Mouse (Mus musculus) CH12.LX (cell line): Measurements from ENCODE around the gene Fam83f. TPM values are rescaled to one million over a fixed set of nuclear protein-coding genes. Genes with fewer than 3 reads are reported as not detected.

Experiments used
- DNase-seq: peaks from one replicate; pipeline ENCODE4 v3.0.0-alpha.2; 2013; ENCODE audit errors: extremely low read depth
- H3K27ac ChIP-seq: 2 replicates; pipeline ENCODE4 v1.5.1; 2012; ENCODE audit warnings: low read depth, mild to moderate bottlenecking, control low read depth, moderate library complexity; ENCODE audit not compliant: insufficient read depth
- H3K27me3 ChIP-seq: replicated peaks from 2 replicates; pipeline ENCODE3; 2012; ENCODE audit warnings: inconsistent platforms
- H3K36me3 ChIP-seq, 2 experiments: replicated peaks in 1 of 2; 2 replicates each; pipeline versions ENCODE3 to v1.6.1; 2012; ENCODE audit warnings: inconsistent platforms in 1 of 2, low read length in 1 of 2, mild to moderate bottlenecking in 1 of 2, mixed read lengths in 1 of 2, moderate library complexity in 1 of 2; ENCODE audit not compliant: control insufficient read depth in 1 of 2, insufficient read depth in 1 of 2
- H3K4me1 ChIP-seq, 2 experiments: 2 replicates each; pipeline ENCODE4 v1.6.1; 2012; ENCODE audit warnings: inconsistent platforms in 1 of 2, moderate library complexity in 1 of 2; ENCODE audit not compliant: insufficient read depth in 2 of 2, control insufficient read depth in 1 of 2
- H3K4me2 ChIP-seq: 2 replicates; pipeline ENCODE4 v1.6.1; 2012; ENCODE audit warnings: low read depth, mild to moderate bottlenecking, control low read depth; ENCODE audit not compliant: poor library complexity, insufficient read depth, severe bottlenecking
- H3K4me3 ChIP-seq, 3 experiments: fragments of 150-350 bp in 1 of 3; sonication (generic) in 1 of 3; replicated peaks in 1 of 3; 2 replicates each; pipeline versions ENCODE3 to v1.5.1; 2011 to 2012; ENCODE audit warnings: low read depth in 2 of 3, low read length in 2 of 3, mild to moderate bottlenecking in 2 of 3, moderate library complexity in 2 of 3, control low read depth in 1 of 3, improper control_type of control experiment in 1 of 3, inconsistent platforms in 1 of 3, mixed read lengths in 1 of 3; ENCODE audit not compliant: poor library complexity in 1 of 3
- H3K79me2 ChIP-seq: replicated peaks from 2 replicates; pipeline ENCODE4 v1.6.1; 2012; ENCODE audit warnings: mild to moderate bottlenecking, moderate library complexity; ENCODE audit not compliant: control insufficient read depth, poor library complexity, insufficient read depth, severe bottlenecking; ENCODE audit errors: extremely low read depth
- H3K9ac ChIP-seq: 2 replicates; pipeline ENCODE4 v1.6.1; 2012; ENCODE audit warnings: low read depth, mild to moderate bottlenecking, control low read depth, moderate library complexity; ENCODE audit not compliant: insufficient read depth
- H3K9me3 ChIP-seq: replicated peaks from 2 replicates; pipeline ENCODE3; 2012; ENCODE audit warnings: low read length, inconsistent platforms, mixed read lengths
- CHD1 ChIP-seq: IDR thresholded peaks from 2 replicates; pipeline ENCODE4 v1.6.1; 2012; ENCODE audit warnings: low read depth, low read length, improper control_type of control experiment, inconsistent platforms
- CHD2 ChIP-seq: IDR thresholded peaks from 2 replicates; pipeline ENCODE4 v1.6.1; 2011; ENCODE audit warnings: low read length, improper control_type of control experiment
- CTCF ChIP-seq, 2 experiments: IDR thresholded peaks in 1 of 2; conservative IDR thresholded peaks in 1 of 2; 2 replicates each; pipeline ENCODE4 v1.5.1; 2011 to 2012; ENCODE audit warnings: low read depth in 2 of 2, low read length in 2 of 2, improper control_type of control experiment in 1 of 2, inconsistent platforms in 1 of 2, mild to moderate bottlenecking in 1 of 2, moderate library complexity in 1 of 2
- E2F4 ChIP-seq: IDR thresholded peaks from 2 replicates; pipeline ENCODE4 v1.6.1; 2011; ENCODE audit warnings: low read depth, low read length, improper control_type of control experiment; ENCODE audit not compliant: insufficient replicate concordance
- ELF1 ChIP-seq: IDR thresholded peaks from 2 replicates; pipeline ENCODE4 v1.6.1; 2014; ENCODE audit warnings: low read depth, mild to moderate bottlenecking, inconsistent platforms, low read length, improper control_type of control experiment
- EP300 ChIP-seq: IDR thresholded peaks from 2 replicates; pipeline ENCODE4 v1.6.1; 2011; ENCODE audit warnings: low read length, improper control_type of control experiment
- GABPA ChIP-seq: IDR thresholded peaks from 2 replicates; pipeline ENCODE4 v1.6.1; 2012; ENCODE audit warnings: low read depth, low read length, improper control_type of control experiment, inconsistent platforms; ENCODE audit not compliant: insufficient replicate concordance
- JUN ChIP-seq: IDR thresholded peaks from 2 replicates; pipeline ENCODE4 v1.6.1; 2011; ENCODE audit warnings: low read depth, mild to moderate bottlenecking, low read length, improper control_type of control experiment, moderate library complexity; ENCODE audit not compliant: insufficient read depth
- KAT2A ChIP-seq: IDR thresholded peaks from 2 replicates; pipeline ENCODE4 v1.6.1; 2012; ENCODE audit warnings: low read length, improper control_type of control experiment, inconsistent platforms; ENCODE audit not compliant: insufficient replicate concordance
- MAFK ChIP-seq: IDR thresholded peaks from 2 replicates; pipeline ENCODE4 v1.6.1; 2011; ENCODE audit warnings: low read length, improper control_type of control experiment; ENCODE audit not compliant: insufficient replicate concordance
- MXI1 ChIP-seq: IDR thresholded peaks from 2 replicates; pipeline ENCODE4 v1.6.1; 2011; ENCODE audit warnings: mild to moderate bottlenecking, low read depth, low read length, improper control_type of control experiment
- NELFE ChIP-seq: IDR thresholded peaks from 2 replicates; pipeline ENCODE4 v1.6.1; 2011; ENCODE audit warnings: low read depth, low read length, improper control_type of control experiment
- POLR2A ChIP-seq: IDR thresholded peaks from 2 replicates; pipeline ENCODE4 v1.6.1; 2011; ENCODE audit warnings: low read depth, mild to moderate bottlenecking, improper control_type of control experiment, low read length
- POLR2AphosphoS2 ChIP-seq: IDR thresholded peaks from 2 replicates; pipeline ENCODE4 v1.6.1; 2011; ENCODE audit warnings: low read depth, low read length, improper control_type of control experiment
- RCOR1 ChIP-seq: conservative IDR thresholded peaks from 2 replicates; pipeline ENCODE4 v1.6.1; 2012; ENCODE audit warnings: low read depth, mild to moderate bottlenecking, inconsistent platforms, low read length, improper control_type of control experiment
- SIN3A ChIP-seq: IDR thresholded peaks from 2 replicates; pipeline ENCODE4 v1.6.1; 2012; ENCODE audit warnings: low read length, improper control_type of control experiment, inconsistent platforms
- UBTF ChIP-seq: IDR thresholded peaks from 2 replicates; pipeline ENCODE4 v1.6.1; 2012; ENCODE audit warnings: low read depth, mild to moderate bottlenecking, inconsistent platforms, low read length, improper control_type of control experiment, moderate library complexity
- USF1 ChIP-seq: IDR thresholded peaks from 2 replicates; pipeline ENCODE4 v1.6.1; 2014; ENCODE audit warnings: low read depth, mild to moderate bottlenecking, inconsistent platforms, low read length, improper control_type of control experiment
- USF2 ChIP-seq: conservative IDR thresholded peaks from 2 replicates; pipeline ENCODE4 v1.6.1; 2011; ENCODE audit warnings: low read depth, low read length, improper control_type of control experiment
- ZNF384 ChIP-seq: IDR thresholded peaks from 2 replicates; pipeline ENCODE4 v1.6.1; 2012; ENCODE audit warnings: low read depth, low read length, improper control_type of control experiment, inconsistent platforms
- dilution Hi-C: fragments of 300-500 bp; cut with MboI; formaldehyde crosslinking; loops from 2 replicates; pipeline ENCODE4 v1.14.3; 2020; ENCODE audit warnings: low sequenced_read_pairs; ENCODE audit not compliant: extremely low pct_unique_long_range_greater_than_20kb, extremely low pct_ligation_motif_present
- in situ Hi-C: fragments of 300-500 bp; cut with MboI; formaldehyde crosslinking; loops from 3 replicates; pipeline ENCODE4 v1.14.3; 2019; ENCODE audit warnings: low sequenced_read_pairs, low pct_ligation_motif_present, low pct_unique_long_range_greater_than_20kb, mixed read lengths
- polyA plus RNA-seq: library from polyadenylated mRNA; unstranded; fragments of >175 nt; gene quantifications from 2 replicates; pipeline ENCODE4 v1.2.1, GENCODE M21; 2012; ENCODE audit warnings: low read depth; ENCODE audit not compliant: insufficient read length
- total RNA-seq, 2 experiments: library from RNA; depleted of rRNA; stranded (reverse); fragments of 300-350 nt in 1 of 2; fragments of >200 nt in 1 of 2; gene quantifications; 2 replicates each; pipeline ENCODE4 v1.2.3; 2012 to 2014

Fam83f gene
- total and polyA plus RNA-seq, 3 experiments, result 0.08 to 0.27 (median 0.20) TPM

GRCm38 (mm10) chr15:80664444-80664843 is 7.2 kb upstream of the Fam83f start:
- in situ Hi-C loops (no loop called here), dilution Hi-C loops (no loop called here)
- 0 out of 4 replicates have a peak, but pooled peaks cover 0 to 2% of the 10 kb centered on the region in 2 experiments for H3K4me1 ChIP-seq
- no peak for DNase-seq
- no peak overlapping the region for H3K4me3 ChIP-seq
- no peak overlapping the region for H3K9ac ChIP-seq
- H3K27me3 ChIP-seq, result peaks cover 4% of the 10 kb centered on the region
- no peak overlapping the region for H3K27ac ChIP-seq
- H3K9me3 ChIP-seq, result peaks cover 2% of the 10 kb centered on the region
- no peak overlapping the region for H3K4me2 ChIP-seq
- H3K79me2 ChIP-seq, result no peaks in the 10 kb centered on the region
- TF ChIP-seq SIN3A (no peak), ELF1 (no peak)
- no peaks in the 10 kb centered on the region for H3K36me3 ChIP-seq

DNA sequence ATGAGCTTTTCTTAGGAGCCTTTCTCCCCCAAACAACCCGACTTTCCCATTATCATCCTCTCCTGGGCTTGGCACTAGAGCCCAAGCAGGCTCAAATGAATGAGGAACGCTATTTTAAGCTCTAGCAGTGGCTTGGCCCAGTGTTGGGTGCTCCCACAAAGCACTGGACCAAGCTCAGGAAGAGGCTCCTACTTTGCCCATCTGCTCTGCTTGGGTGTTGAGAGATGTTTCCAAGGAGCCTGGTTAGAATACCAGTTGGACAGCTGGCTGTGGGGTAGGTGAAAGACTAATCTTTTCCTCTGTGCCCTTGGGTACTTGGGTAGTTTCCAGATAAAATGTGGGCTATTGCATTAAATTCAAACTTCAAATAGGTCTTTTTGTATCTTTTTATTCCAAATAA is 1.2 kb downstream of the Fam83f start:
- in situ Hi-C loops (no loop called here), dilution Hi-C loops (no loop called here)
- Histone ChIP-seq H3K9ac (no peak overlapping the region), H3K27me3 (no peaks in the 10 kb centered on the region), H3K4me2 (no peak overlapping the region), H3K79me2 (no peaks in the 10 kb centered on the region), H3K4me1 (peaks cover 7 to 39% of the 10 kb centered on the region in 2 experiments), H3K4me3 (no peak overlapping the region), H3K36me3 (no peaks in the 10 kb centered on the region), H3K27ac (no peak overlapping the region), H3K9me3 (peaks cover 7% of the 10 kb centered on the region)
- no peak for DNase-seq
- TF ChIP-seq ZNF384 (no peak), CHD1 (no peak), KAT2A (no peak), POLR2AphosphoS2 (no peak), E2F4 (no peak), SIN3A (no peak), CHD2 (no peak), EP300 (no peak), JUN (no peak), CTCF (conservative IDR thresholded peaks at IDR 0.05 in 1 of 2, IDR thresholded peaks at IDR 0.05 in 1 of 2; ENCODE audit: low read depth in 2 of 2, low read length in 2 of 2) (no peak), UBTF (no peak), MXI1 (no peak), GABPA (no peak), NELFE (no peak), USF1 (no peak), POLR2A (no peak), MAFK (no peak), USF2 (no peak), RCOR1 (no peak)
